Mouse (Mus musculus) midbrain, embryonic 11.5 days (tissue): ENCODE data around the gene Dnajc12. TPM values are rescaled to one million over a fixed set of nuclear protein-coding genes. Genes with fewer than 3 reads are reported as not detected.
"Not testable (repeated sequence)": the region's sequence is repeated elsewhere in the genome, so short reads cannot be mapped to it uniquely, and the experiment has no call there.

Experiments used
- ATAC-seq: fragments of 200-750 bp; cut with Nextera tagmentation; 2 replicates; pipeline ENCODE4 v1.8.0; 2017; ENCODE audit warnings: moderate TSS enrichment, moderate library complexity; ENCODE audit not compliant: low FRiP score
- DNase-seq: peaks from one replicate; pipeline ENCODE4 v3.0.0; 2015; ENCODE audit warnings: low spot score; ENCODE audit errors: missing footprints
- H3K27ac ChIP-seq: fragments of 300-500 bp; sonication (generic); 2 replicates; pipeline ENCODE4 v1.5.1; 2014; ENCODE audit warnings: low read depth, low read length
- H3K27me3 ChIP-seq: fragments of 300-500 bp; sonication (generic); 2 replicates; pipeline ENCODE4 v1.6.1; 2014; ENCODE audit warnings: mild to moderate bottlenecking, low read length, moderate library complexity, mixed read lengths; ENCODE audit not compliant: control insufficient read depth, insufficient read depth
- H3K36me3 ChIP-seq: fragments of 300-500 bp; sonication (generic); 2 replicates; pipeline ENCODE4 v1.6.1; 2014; ENCODE audit warnings: mild to moderate bottlenecking, low read length, moderate library complexity, mixed read lengths; ENCODE audit not compliant: control insufficient read depth, insufficient read depth
- H3K4me1 ChIP-seq: fragments of 300-500 bp; sonication (generic); 2 replicates; pipeline ENCODE4 v1.6.1; 2014; ENCODE audit warnings: low read length; ENCODE audit not compliant: control insufficient read depth, insufficient read depth
- H3K4me2 ChIP-seq: fragments of 300-500 bp; sonication (generic); 2 replicates; pipeline ENCODE4 v1.6.1; 2014; ENCODE audit warnings: mild to moderate bottlenecking, moderate library complexity
- H3K4me3 ChIP-seq: fragments of 300-500 bp; sonication (generic); 2 replicates; pipeline ENCODE4 v1.5.1; 2014; ENCODE audit warnings: low read depth, low read length
- H3K9ac ChIP-seq: fragments of 300-500 bp; sonication (generic); 2 replicates; pipeline ENCODE4 v1.6.1; 2014; ENCODE audit warnings: low read length
- H3K9me3 ChIP-seq: fragments of 300-500 bp; sonication (generic); 2 replicates; pipeline ENCODE4 v1.6.1; 2016; ENCODE audit warnings: low read length; ENCODE audit not compliant: control insufficient read depth
- WGBS: fragments of 180-500 bp; shearing (Covaris S2); extraction: QIAGEN DNeasy Blood & Tissue Kit; methylation state at CpG from one replicate; pipeline ENCODE4 v1.1.7; 2014; 5-methylcytosine and 5-hydroxymethylcytosine counted together
- polyA plus RNA-seq: library from polyadenylated mRNA; unstranded; fragments of >200 nt; fragmentation: Nextera tagmentation; extraction: Ambion mirVana; gene quantifications from 2 replicates; pipeline ENCODE4 v1.2.1, GENCODE M21; 2014

Dnajc12 gene
- polyA plus RNA-seq, 1 experiment from 2014 or later = 18.6 TPM

DNA sequence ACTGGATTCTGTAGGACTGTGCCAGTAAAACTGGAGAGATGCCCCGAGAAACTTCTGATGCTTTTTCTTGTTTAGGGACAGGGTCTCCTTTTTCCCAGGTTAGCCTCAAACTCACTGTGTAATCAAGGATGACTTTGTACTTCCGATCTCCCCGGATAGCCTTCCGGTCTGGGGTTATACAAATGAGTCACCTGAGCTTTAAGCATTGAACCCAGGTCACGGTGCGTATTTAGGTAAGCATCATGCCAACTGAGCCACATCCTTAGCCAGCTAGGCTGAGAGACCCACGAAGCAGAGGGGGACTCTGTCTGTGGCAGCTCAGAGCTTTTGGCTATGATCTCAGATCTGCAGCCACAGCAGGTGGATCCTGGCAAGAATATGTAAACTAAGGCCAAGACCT, 31.6 kb upstream of the Dnajc12 start:
- no peak overlapping the region for H3K4me2 ChIP-seq
- WGBS = 92% methylated on average over 7 of the region's 7 CpGs
- no peaks in the 10 kb centered on the region for H3K36me3 ChIP-seq
- DNase-seq (no peak), ATAC-seq (no peak)
- no peak overlapping the region for H3K9ac ChIP-seq
- no peaks in the 10 kb centered on the region for H3K27me3 ChIP-seq
- peaks cover 8% of the 10 kb centered on the region; the same call in 1 of the 2 replicates for H3K4me1 ChIP-seq
- H3K4me3 ChIP-seq = no peak overlapping the region
- H3K9me3 ChIP-seq = no peaks in the 10 kb centered on the region
- H3K27ac ChIP-seq = no peak overlapping the region

DNA sequence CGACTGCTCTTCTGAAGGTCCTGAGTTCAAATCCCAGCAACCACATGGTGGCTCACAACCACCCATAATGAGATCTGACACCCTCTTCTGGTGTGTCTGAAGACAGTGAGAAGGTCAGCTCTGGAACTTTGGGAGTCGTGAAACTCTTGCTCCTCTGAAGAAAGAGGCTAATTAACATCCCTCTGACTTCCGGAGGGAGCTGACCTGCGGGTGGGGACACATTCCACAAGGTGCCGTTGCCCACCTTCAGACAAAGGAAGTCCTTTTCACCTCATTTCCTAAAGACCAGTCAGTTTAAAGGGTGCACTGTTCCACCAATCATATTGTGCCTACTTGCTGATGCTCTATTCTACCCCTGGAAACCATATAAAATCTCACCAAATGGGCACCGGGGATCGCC, 31.1 kb upstream of the Dnajc12 start:
- WGBS = 87% methylated on average over 7 of the region's 7 CpGs
- not testable (repeated sequence) for H3K9me3 ChIP-seq, H3K9ac ChIP-seq, ATAC-seq, H3K4me3 ChIP-seq, DNase-seq, H3K27me3 ChIP-seq, H3K4me1 ChIP-seq, H3K27ac ChIP-seq, H3K4me2 ChIP-seq, H3K36me3 ChIP-seq

DNA sequence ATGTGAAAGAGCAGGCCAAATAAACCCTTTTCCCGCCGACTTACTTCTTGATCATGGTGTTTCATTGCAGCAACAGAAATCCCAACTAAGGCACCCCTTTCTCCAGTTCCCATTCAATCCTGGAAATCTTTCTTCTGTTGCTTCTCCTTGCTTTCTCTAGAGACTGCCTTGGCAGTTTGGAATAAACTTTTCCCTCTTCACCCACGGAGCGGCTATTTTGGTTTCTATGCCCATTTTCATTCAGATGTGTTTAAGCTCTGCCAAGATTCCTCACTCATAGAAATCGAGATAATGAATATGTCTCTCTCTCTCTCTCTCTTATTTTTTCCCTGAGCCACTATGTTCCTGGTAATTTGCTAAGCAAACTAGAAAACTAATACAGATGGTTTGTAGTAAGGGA, 30.1 kb upstream of the Dnajc12 start:
- no peak overlapping the region for H3K4me3 ChIP-seq
- WGBS = 90% methylated on average over 5 of the region's 5 CpGs
- H3K27me3 ChIP-seq = no peaks in the 10 kb centered on the region
- DNase-seq = no peak
- peaks cover 8% of the 10 kb centered on the region; the same call in 1 of the 2 replicates for H3K4me1 ChIP-seq
- no peaks in the 10 kb centered on the region for H3K9me3 ChIP-seq
- H3K27ac ChIP-seq = no peak overlapping the region
- no peaks in the 10 kb centered on the region for H3K36me3 ChIP-seq
- no peak for ATAC-seq
- no peak overlapping the region for H3K9ac ChIP-seq
- H3K4me2 ChIP-seq = no peak overlapping the region

DNA sequence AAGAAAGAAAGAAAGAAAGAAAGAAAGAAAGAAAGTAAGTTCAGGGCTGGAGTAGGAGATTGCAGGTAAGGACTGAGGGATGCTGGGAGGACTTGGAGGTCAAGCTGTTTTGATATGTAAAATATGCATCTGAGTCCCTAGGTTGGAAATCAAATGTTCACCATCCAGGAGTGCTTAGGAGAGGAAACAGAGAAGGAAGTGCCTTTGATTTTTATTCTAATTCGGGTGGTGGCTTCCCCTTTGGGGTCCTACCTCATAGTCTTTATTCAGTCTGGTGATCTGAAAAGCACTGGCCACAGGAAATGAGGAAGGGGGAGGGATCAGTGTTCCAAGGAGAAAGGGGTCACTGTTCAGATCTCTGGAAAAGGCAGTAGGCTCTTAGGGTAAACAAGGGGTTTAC, 21.7 kb upstream of the Dnajc12 start:
- WGBS = 81% methylated on average over 1 of the region's 1 CpGs
- no peak overlapping the region for H3K4me2 ChIP-seq
- H3K4me3 ChIP-seq = no peak overlapping the region
- no peak for DNase-seq
- H3K27me3 ChIP-seq = no peaks in the 10 kb centered on the region
- no peak for ATAC-seq
- H3K9me3 ChIP-seq = no peaks in the 10 kb centered on the region
- no peaks in the 10 kb centered on the region for H3K36me3 ChIP-seq
- H3K4me1 ChIP-seq = no peaks in the 10 kb centered on the region
- H3K9ac ChIP-seq = no peak overlapping the region
- H3K27ac ChIP-seq = no peak overlapping the region

DNA sequence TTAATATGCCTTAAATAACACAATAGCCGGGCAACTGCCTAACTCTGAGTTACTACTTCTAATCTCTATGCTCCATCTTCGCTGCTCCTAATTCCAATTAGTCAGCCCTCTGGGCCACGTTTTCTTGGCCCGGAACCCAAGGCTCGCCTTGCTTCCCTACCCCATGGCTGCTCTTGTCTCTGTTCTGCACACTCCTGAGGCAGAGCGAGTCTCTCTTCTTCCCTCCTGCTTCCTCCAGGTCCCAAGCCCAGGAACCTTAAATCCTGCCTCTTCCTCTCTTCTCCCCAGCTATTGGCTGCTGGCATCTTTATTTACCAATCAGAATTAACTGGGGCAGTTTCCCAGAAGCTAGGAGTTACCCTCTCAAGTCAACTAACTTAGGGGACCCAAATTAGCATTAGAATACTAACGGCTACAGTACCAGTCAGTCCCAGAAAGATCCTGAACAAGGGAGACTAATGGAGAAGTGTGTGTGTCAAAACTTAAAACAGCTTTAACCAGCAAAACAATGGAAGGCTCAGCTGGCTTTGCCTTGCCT, 16.3 kb upstream of the Dnajc12 start:
- H3K27ac ChIP-seq = no peak overlapping the region
- H3K9me3 ChIP-seq = no peaks in the 10 kb centered on the region
- no peak overlapping the region for H3K9ac ChIP-seq
- no peak overlapping the region for H3K4me3 ChIP-seq
- H3K4me1 ChIP-seq = no peaks in the 10 kb centered on the region
- WGBS = 58% methylated on average over 7 of the region's 7 CpGs
- H3K36me3 ChIP-seq = no peaks in the 10 kb centered on the region
- H3K27me3 ChIP-seq = no peaks in the 10 kb centered on the region
- no peak overlapping the region for H3K4me2 ChIP-seq
- ATAC-seq = 0 out of 2 replicates have a peak, but pooled peaks have one; percentile 22
- DNase-seq = no peak

DNA sequence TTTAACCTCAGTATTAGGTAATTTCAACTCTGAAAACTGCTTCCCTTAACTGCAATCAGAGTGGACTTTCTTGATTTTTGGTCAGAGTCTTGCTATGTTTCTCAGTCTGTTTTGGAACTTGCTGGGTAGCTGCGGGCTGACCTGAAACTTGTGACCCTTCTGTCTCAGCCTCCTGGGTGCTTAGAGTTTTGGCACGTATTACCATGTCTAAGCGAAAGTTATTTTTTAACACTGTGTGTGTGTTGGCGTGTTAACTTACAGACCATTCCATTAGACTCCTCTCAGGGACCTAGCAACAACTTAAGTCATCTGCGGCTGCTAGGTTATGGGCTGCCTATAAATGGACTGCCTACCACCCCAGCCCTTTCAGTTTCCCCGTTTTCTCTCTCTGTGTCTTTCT, 14.9 kb upstream of the Dnajc12 start:
- Histone ChIP-seq H3K9ac (no peak overlapping the region), H3K36me3 (no peaks in the 10 kb centered on the region), H3K27me3 (no peaks in the 10 kb centered on the region), H3K4me2 (no peak overlapping the region), H3K4me3 (no peak overlapping the region), H3K4me1 (no peaks in the 10 kb centered on the region), H3K27ac (no peak overlapping the region), H3K9me3 (no peaks in the 10 kb centered on the region)
- 83% methylated on average over 6 of the region's 6 CpGs for WGBS
- DNase-seq = no peak
- no peak for ATAC-seq

DNA sequence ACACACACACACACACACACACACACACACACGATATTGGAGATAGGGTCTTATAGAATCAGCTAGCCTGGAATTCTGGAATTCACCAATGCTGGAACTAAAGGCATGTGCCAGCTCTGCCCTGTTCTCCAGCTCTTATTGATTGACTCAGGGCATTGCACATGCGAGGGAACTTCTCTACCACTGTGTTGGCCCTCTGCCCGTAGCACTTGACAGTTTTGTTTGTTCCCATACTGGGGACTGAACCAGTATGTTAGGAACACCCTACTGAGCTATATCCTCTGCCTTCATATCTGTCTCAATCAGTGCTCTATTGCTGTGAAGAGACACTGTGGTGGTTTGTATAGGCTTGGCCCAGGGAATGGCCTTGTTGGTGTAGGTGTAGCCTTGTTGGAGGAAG, 14.2 kb upstream of the Dnajc12 start:
- no peak for ATAC-seq
- Histone ChIP-seq H3K27ac (no peak overlapping the region), H3K27me3 (no peaks in the 10 kb centered on the region), H3K4me2 (no peak overlapping the region), H3K9me3 (no peaks in the 10 kb centered on the region), H3K4me1 (no peaks in the 10 kb centered on the region), H3K36me3 (no peaks in the 10 kb centered on the region), H3K4me3 (no peak overlapping the region), H3K9ac (no peak overlapping the region)
- 91% methylated on average over 3 of the region's 3 CpGs for WGBS
- no peak for DNase-seq

DNA sequence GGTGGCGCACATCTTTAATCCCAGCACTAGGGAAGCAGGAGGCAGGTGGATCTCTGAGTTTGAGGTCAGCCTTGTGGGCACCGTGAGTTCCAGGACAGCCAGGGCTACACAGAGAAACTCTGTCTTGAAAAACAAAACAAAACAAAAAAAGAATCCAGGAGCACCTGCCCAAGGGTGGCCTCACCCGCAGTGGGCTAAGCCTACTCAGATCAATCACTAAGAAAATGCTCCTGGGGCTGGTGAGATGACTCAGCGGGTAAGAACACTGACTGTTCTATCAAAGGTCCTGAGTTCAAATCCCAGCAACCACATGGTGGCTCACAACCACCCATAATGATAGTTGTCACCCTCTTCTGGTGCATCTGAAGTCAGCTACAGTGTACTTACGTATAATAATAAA, 5.9 kb upstream of the Dnajc12 start:
- no peaks in the 10 kb centered on the region for H3K4me1 ChIP-seq
- H3K36me3 ChIP-seq = no peaks in the 10 kb centered on the region
- ATAC-seq (no peak), DNase-seq (no peak)
- no peaks in the 10 kb centered on the region for H3K9me3 ChIP-seq
- H3K4me3 ChIP-seq = no peak overlapping the region
- H3K4me2 ChIP-seq = no peak overlapping the region
- 87% methylated on average over 5 of the region's 5 CpGs for WGBS
- no peak overlapping the region for H3K27ac ChIP-seq
- H3K9ac ChIP-seq = no peak overlapping the region
- H3K27me3 ChIP-seq = no peaks in the 10 kb centered on the region

DNA sequence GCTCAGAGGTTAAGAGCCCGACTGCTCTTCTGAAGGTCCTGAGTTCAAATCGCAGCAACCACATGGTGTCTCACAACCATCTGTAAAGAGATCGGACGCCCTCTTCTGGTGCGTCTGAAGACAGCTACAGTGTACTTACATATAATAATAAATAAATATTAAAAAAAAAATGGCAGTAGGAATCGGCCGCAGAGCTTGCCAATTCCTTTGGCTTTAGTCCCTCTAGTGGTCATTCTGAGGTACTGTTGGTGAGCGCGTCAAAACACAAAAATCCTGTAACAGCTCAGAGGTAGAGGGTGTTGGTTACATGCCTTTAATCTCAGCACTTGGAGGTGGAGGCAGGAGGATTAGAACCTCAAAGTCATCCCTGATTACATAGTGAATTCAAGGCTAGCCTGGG, 4.8 kb upstream of the Dnajc12 start:
- Histone ChIP-seq H3K27ac (no peak overlapping the region), H3K9me3 (no peaks in the 10 kb centered on the region), H3K4me1 (peaks cover 5% of the 10 kb centered on the region; the same call in 1 of the 2 replicates), H3K4me2 (no peak overlapping the region), H3K36me3 (no peaks in the 10 kb centered on the region), H3K27me3 (no peaks in the 10 kb centered on the region; the same call in 1 of the 2 replicates), H3K4me3 (no peak overlapping the region), H3K9ac (no peak overlapping the region)
- DNase-seq (peak; percentile 95), ATAC-seq (peak; percentile 28)
- WGBS = 21% methylated on average over 9 of the region's 9 CpGs
